Mouse (Mus musculus) lung, embryonic 14.5 days (tissue): ENCODE data around the gene Parp6. TPM values are rescaled to one million over a fixed set of nuclear protein-coding genes. Genes with fewer than 3 reads are reported as not detected.

Experiments used
- ATAC-seq: fragments of 200-750 bp; cut with Nextera tagmentation; 2 replicates; pipeline ENCODE4 v1.8.0; 2017; ENCODE audit warnings: mild to moderate bottlenecking, moderate TSS enrichment, moderate library complexity; ENCODE audit not compliant: insufficient read depth
- DNase-seq: peaks from one replicate; pipeline ENCODE4 v3.0.0-alpha.2; 2015
- H3K27ac ChIP-seq: fragments of 300-500 bp; sonication (generic); 2 replicates; pipeline ENCODE4 v1.5.1; 2014; ENCODE audit warnings: low read depth, mild to moderate bottlenecking, moderate library complexity
- H3K27me3 ChIP-seq: fragments of 300-500 bp; sonication (generic); 2 replicates; pipeline ENCODE4 v1.6.1; 2014; ENCODE audit warnings: low read length, control low read depth; ENCODE audit not compliant: insufficient read depth
- H3K36me3 ChIP-seq: fragments of 300-500 bp; sonication (generic); 2 replicates; pipeline ENCODE4 v1.6.1; 2014; ENCODE audit warnings: control low read depth; ENCODE audit not compliant: insufficient read depth
- H3K4me1 ChIP-seq: fragments of 300-500 bp; sonication (generic); 2 replicates; pipeline ENCODE4 v1.6.1; 2014; ENCODE audit warnings: antibody characterized with exemption, control low read depth; ENCODE audit not compliant: insufficient read depth
- H3K4me2 ChIP-seq: fragments of 300-500 bp; sonication (generic); 2 replicates; pipeline ENCODE4 v1.6.1; 2014; ENCODE audit warnings: mild to moderate bottlenecking
- H3K4me3 ChIP-seq: fragments of 300-500 bp; sonication (generic); 2 replicates; pipeline ENCODE4 v1.5.1; 2014; ENCODE audit warnings: low read depth, low read length
- H3K9ac ChIP-seq: fragments of 300-500 bp; sonication (generic); 2 replicates; pipeline ENCODE4 v1.6.1; 2014
- H3K9me3 ChIP-seq: fragments of 300-500 bp; sonication (generic); 2 replicates; pipeline ENCODE4 v1.6.1; 2016; ENCODE audit warnings: low read depth, low read length, control low read depth
- CTCF ChIP-seq: IDR thresholded peaks from 2 replicates; pipeline ENCODE4 v1.5.1; 2016; ENCODE audit warnings: antibody characterized with exemption, low read depth
- WGBS: fragments of 180-500 bp; shearing (Covaris S2); extraction: QIAGEN DNeasy Blood & Tissue Kit; methylation state at CpG from one replicate; pipeline ENCODE4 v1.1.7; 2014; 5-methylcytosine and 5-hydroxymethylcytosine counted together
- polyA plus RNA-seq: library from polyadenylated mRNA; unstranded; fragments of >200 nt; fragmentation: Nextera tagmentation; extraction: Ambion mirVana; gene quantifications from 2 replicates; pipeline ENCODE4 v1.2.1, GENCODE M21; 2014

Parp6 gene
- polyA plus RNA-seq, 1 experiment from 2014 or later, result 22.0 TPM

DNA sequence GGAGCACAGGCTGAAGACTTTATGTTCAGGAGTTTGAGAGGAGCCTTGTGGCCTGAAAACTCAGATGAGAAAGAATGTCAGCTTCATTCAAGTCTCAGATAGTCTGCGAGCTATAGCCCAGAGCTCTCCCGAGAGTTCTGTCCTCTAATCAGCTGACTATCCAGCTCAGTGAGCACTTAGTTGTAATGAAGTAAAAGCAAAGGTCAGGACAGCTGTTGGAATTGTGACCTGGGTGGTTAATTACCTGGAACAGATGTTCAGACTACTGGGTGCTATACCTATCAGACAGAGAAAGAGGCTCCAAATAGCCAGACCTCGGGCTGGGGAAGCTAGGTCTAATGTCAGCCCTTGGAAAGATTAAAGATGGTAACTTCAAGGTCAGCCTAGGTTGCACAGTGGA, 46.9 kb downstream of the Parp6 start:
- no peaks in the 10 kb centered on the region for H3K27me3 ChIP-seq
- no peak overlapping the region for H3K4me3 ChIP-seq
- H3K4me1 ChIP-seq, result peaks cover 8% of the 10 kb centered on the region; the same call in 1 of the 2 replicates
- no peak overlapping the region for H3K9ac ChIP-seq
- no peak for DNase-seq
- no peak for ATAC-seq
- H3K36me3 ChIP-seq, result peaks cover 87% of the 10 kb centered on the region
- WGBS, result 63% methylated on average over 3 of the region's 3 CpGs
- H3K4me2 ChIP-seq, result no peak overlapping the region
- H3K9me3 ChIP-seq, result no peaks in the 10 kb centered on the region
- TF ChIP-seq CTCF, result no peak
- no peak overlapping the region for H3K27ac ChIP-seq

DNA sequence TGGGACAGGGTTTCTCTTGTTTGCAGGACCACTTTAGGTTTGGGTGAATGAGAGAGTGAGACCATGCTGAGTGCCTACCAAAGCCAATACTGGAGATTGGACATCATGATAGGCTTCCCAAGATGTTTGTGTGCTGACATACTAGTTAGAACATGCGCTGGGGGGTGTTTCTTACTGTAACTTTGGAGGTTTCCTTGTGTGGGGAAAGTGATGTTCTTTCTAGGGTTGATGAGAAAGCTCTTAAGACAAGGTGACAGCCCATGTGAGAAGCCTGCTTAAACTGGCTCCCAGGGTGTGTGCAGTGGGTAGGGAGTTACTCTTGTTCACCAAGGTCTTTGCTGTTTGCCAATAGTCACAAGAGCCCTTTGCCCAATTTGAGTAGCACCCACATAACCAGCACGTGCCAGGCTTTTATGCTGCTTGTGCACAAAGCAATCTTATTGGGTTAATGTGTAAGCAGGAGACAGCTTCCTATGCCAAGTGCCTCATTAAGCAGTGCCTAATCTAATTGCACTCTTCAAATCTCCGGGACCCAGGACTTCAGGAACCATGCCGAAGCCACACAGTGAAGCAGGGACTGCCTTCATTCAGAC, 47.7 kb downstream of the Parp6 start:
- no peak overlapping the region for H3K27ac ChIP-seq
- H3K9me3 ChIP-seq, result no peaks in the 10 kb centered on the region
- 72% methylated on average over 4 of the region's 4 CpGs for WGBS
- DNase-seq, result no peak
- peaks cover 93% of the 10 kb centered on the region for H3K36me3 ChIP-seq
- ATAC-seq, result no peak
- no peak overlapping the region for H3K9ac ChIP-seq
- H3K4me1 ChIP-seq, result peaks cover under 1% of the 10 kb centered on the region; the same call in 1 of the 2 replicates
- TF ChIP-seq CTCF, result no peak
- H3K4me3 ChIP-seq, result no peak overlapping the region
- no peak overlapping the region for H3K4me2 ChIP-seq
- no peaks in the 10 kb centered on the region for H3K27me3 ChIP-seq

DNA sequence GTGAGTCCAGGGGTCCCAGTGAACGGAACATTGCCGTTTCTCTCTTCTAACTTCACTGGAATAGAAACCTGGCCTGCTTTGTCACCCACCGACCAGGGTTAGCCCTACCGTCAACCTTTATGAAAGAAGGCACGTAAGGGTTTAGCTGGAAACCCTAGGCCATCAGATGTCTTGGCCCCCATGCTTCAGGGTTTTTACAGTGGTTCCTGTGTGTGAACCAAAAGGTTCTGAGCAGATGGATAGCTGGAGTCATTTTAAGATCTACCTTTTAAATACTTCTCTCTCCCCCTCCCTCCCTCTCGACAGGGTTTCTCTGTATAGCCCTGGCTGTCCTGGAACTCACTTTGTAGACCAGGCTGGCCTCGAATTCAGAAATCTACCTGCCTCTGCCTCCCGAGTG, 48.9 kb downstream of the Parp6 start:
- DNase-seq (no peak), ATAC-seq (no peak)
- no peaks in the 10 kb centered on the region for H3K4me1 ChIP-seq
- H3K4me2 ChIP-seq, result no peak overlapping the region
- WGBS, result 83% methylated on average over 8 of the region's 8 CpGs
- H3K4me3 ChIP-seq, result no peak overlapping the region
- no peak overlapping the region for H3K27ac ChIP-seq
- no peaks in the 10 kb centered on the region for H3K27me3 ChIP-seq
- H3K9ac ChIP-seq, result no peak overlapping the region
- H3K9me3 ChIP-seq, result no peaks in the 10 kb centered on the region
- no peak for TF ChIP-seq CTCF
- H3K36me3 ChIP-seq, result peaks cover 96% of the 10 kb centered on the region

DNA sequence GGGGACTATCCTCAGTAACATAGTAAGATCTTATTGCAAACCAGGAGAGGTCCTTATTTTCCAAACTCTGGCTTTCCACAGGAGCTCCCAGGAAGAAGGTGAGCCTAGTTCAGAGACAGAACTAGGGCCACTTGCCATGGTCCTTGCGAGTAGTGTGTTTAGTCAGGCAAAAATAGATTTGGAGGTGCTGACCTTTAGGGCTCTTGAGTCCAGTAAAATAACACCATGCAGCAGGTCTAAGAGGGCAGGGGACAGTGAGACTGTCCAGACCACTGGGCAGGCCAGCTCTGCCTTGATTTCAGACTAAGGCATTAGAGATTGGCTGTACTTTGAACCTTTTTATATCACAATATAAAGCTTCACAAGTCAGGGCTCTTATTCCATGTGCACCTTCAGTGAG, 49.7 kb downstream of the Parp6 start:
- H3K4me2 ChIP-seq, result no peak overlapping the region
- no peak for ATAC-seq
- no peak overlapping the region for H3K9ac ChIP-seq

GRCm38 (mm10) chr9:59667250-59667649, 50.2 kb downstream of the Parp6 start:
- DNase-seq, result no peak
- Histone ChIP-seq H3K4me3 (no peak overlapping the region), H3K27ac (no peak overlapping the region), H3K4me2 (no peak overlapping the region), H3K4me1 (no peaks in the 10 kb centered on the region), H3K9me3 (no peaks in the 10 kb centered on the region), H3K36me3 (peaks cover 99% of the 10 kb centered on the region), H3K27me3 (no peaks in the 10 kb centered on the region), H3K9ac (no peak overlapping the region)
- no peak for TF ChIP-seq CTCF
- ATAC-seq, result no peak
- 62% methylated on average over 4 of the region's 4 CpGs for WGBS

More for the DNA sequence above, 49.7 kb downstream of the Parp6 start:
- Histone ChIP-seq H3K9me3 (no peaks in the 10 kb centered on the region), H3K4me1 (no peaks in the 10 kb centered on the region), H3K36me3 (peaks cover 97% of the 10 kb centered on the region), H3K4me3 (no peak overlapping the region), H3K27ac (no peak overlapping the region), H3K27me3 (no peaks in the 10 kb centered on the region)
- no peak for TF ChIP-seq CTCF
- DNase-seq, result no peak
- WGBS, result 78% methylated on average over 1 of the region's 1 CpGs

GRCm38 (mm10) chr9:59667904-59668303, 50.8 kb downstream of the Parp6 start:
- Histone ChIP-seq H3K27ac (no peak overlapping the region), H3K27me3 (no peaks in the 10 kb centered on the region), H3K36me3 (peaks cover 99% of the 10 kb centered on the region), H3K4me3 (no peak overlapping the region), H3K9me3 (no peaks in the 10 kb centered on the region), H3K4me2 (no peak overlapping the region), H3K4me1 (no peaks in the 10 kb centered on the region), H3K9ac (no peak overlapping the region)
- ATAC-seq, result no peak
- no peak for TF ChIP-seq CTCF
- no peak for DNase-seq
- 81% methylated on average over 6 of the region's 6 CpGs for WGBS

GRCm38 (mm10) chr9:59668473-59668872, 51.4 kb downstream of the Parp6 start:
- Histone ChIP-seq H3K36me3 (peaks cover 99% of the 10 kb centered on the region), H3K4me3 (no peak overlapping the region), H3K27ac (no peak overlapping the region), H3K27me3 (no peaks in the 10 kb centered on the region), H3K4me2 (no peak overlapping the region), H3K9me3 (no peaks in the 10 kb centered on the region), H3K9ac (no peak overlapping the region), H3K4me1 (no peaks in the 10 kb centered on the region)
- ATAC-seq, result no peak
- WGBS, result 83% methylated on average over 7 of the region's 7 CpGs
- no peak for TF ChIP-seq CTCF
- DNase-seq, result no peak
